Mouse (Mus musculus) T-helper 1 cell (primary cell): ENCODE measurements at regions not wholly inside any gene's neighbourhood (a gene's known extent, or its start where the extent isn't known, plus 50 kb on each side); places are given as distances from the start of the nearest gene placed in this dataset.

Experiments
- in situ Hi-C: fragments of 300-600 bp; cut with MboI, MseI; formaldehyde crosslinking; loops from one replicate; pipeline ENCODE4 v1.15.1; 2025; ENCODE audit warnings: high pct_unique_total_duplicates

DNA sequence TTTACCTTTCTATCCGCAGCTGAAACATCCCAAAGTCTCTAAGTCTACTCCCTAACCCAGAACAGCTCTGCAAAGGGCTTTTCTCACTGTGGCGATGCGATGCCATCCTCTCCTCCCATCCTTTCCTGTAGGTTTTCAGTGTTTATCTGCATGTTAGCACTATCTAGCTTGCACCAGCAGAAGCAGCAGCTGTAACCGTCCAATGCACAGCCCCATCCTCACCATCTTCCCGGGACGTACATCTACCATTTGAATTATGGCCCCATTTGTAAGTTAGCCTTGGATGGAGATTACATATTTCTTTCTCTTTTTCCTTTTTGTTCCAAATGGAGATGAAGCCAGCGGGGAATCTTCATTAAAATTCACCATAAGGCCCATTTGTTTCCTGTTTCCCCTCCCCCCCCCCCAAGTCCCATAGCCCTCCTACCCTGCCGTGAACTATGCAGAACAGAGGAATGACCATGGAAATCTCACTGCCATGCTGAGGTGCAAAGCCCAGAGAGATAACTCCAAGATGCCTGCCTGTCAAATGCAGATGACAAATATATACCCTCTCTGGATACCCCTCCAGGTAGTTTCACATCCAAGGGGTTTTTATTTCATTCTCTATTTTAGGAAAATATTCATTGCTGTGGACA lies 525.5 kb upstream of the Id4 start:
- in situ Hi-C loops, result no loop called here

- in situ Hi-C loops, result no loop called here
Observed at GRCm38 (mm10) chr13:47748906-47749305, 512.1 kb upstream of the Id4 start.

DNA sequence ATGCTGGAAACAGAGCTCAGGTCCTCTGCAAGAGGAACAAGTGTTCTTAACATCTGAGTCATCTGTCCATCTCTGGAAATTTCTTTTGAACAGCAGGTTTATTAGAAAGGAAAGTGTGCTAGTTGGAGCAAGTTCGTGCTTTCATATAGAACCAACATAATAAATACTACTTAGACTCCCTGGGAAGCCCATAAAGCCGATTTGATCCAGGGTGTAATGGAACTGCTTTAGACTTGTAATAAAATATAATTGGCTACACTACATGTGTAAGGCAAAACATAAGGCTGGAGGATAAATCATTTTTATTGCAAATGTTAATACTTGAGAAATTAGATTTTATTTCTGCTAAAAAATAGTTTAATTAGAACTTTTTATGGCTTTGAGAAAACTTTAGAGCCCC lies 510.0 kb upstream of the Id4 start:
- in situ Hi-C loops, result no loop called here

- in situ Hi-C loops, result no loop called here
Observed at GRCm38 (mm10) chr13:47764802-47765597, 496.0 kb upstream of the Id4 start.

GRCm38 (mm10) chr13:47768963-47769527 lies 492.0 kb upstream of the Id4 start:
- in situ Hi-C loops, result no loop called here

DNA sequence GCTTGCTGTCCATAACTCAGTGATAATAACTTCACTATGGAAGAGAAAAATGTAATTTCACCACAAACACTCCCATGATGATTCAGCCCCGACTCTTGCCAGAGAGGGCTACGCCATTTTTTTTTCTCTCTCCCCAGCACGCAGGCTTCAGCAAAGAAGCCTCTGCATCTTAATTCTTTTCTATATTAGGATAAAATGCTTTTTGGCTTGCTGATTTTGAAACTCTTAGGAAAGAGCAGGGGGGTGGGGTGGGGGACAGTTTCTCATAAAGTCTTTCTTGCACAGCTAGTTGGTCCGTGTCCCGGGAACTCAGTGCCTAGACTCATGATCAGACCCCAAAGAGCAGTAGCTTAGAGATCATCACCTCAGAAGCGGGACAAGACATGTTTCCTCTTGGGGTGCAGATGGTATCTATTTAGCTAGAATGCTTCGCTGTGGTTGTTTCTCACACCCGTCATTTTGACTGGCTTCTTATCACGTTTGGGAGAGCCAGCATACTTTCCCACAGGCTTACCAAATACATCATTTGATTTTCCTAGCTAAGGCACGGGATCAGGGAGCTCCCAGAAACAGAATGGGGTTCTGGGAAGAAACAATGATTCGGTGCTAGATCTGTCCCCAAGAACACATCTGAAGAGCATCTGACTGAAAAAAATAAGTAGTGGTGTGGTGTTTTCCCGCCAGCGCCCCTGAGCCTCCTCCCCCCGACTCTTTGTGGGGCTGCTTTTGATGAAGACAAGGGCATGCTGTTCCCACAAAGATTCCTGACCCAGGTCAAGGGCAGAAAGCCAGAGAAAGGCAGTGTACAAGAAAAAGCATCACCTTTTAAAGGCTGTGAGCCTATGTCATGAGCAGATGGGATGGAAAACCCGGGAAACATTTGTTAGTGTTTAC lies 483.6 kb upstream of the Id4 start:
- in situ Hi-C loops, result no loop called here

DNA sequence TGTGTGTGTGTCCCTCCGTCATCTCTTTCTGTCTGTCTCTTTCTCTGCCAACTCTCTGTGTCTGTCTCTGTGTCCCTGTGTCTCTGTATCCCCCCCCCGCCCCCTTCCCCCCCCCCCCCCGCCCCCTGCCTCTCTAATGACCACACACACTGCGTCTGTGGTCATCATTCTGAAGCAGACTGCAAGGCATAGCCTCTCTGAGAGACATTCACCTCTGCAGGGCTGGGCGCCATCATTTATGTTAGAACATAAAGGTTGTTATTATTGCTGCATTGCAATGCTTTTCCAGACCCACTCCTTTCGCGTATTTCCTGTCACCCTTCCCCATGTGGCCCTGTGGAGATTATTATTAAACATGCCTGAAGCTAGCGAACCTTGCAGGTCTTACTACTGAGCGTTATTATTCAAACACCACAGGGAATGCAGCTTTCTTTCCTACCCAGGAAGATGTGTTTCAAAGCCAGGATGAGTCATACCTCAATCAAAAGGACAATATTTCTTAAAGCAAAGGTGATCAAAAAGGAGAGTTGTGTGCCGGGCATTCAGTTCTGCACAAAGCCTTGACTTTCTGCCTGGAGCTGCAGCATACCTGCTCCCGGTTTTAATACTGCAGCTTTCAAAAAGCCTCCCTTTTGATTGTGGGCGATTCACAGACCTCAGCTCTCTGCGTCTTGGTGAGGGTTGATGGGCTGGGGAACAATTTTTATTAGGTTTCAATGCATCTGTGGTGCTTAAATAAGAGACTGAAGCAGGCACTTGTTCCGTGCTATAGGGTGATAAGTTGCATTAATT lies 482.6 kb upstream of the Id4 start:
- in situ Hi-C loops, result no loop called here

DNA sequence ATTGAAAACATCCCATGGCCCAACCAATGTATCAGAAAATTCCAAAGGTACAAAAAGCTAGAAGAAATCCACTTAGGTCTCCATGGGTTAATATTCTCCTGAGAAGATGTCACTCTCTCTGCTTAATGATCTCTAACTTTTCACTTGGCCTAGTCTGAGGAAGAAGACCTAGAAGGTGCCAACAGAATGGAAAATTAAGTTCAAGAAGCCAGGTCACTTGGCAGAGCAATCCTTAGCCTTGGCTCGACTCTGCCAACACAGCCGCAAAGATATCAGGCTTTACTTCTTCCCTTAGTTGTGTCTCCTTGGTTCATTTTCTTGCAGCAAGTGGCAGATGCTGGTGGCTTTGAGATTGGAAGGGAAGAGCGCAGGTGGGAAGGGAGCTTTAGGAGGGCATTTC lies 476.6 kb upstream of the Id4 start:
- in situ Hi-C loops, result no loop called here

- in situ Hi-C loops, result no loop called here
Observed at GRCm38 (mm10) chr13:47797859-47798258, 463.2 kb upstream of the Id4 start.

GRCm38 (mm10) chr13:47811711-47812415 lies 449.2 kb upstream of the Id4 start:
- in situ Hi-C loops, result no loop called here

DNA sequence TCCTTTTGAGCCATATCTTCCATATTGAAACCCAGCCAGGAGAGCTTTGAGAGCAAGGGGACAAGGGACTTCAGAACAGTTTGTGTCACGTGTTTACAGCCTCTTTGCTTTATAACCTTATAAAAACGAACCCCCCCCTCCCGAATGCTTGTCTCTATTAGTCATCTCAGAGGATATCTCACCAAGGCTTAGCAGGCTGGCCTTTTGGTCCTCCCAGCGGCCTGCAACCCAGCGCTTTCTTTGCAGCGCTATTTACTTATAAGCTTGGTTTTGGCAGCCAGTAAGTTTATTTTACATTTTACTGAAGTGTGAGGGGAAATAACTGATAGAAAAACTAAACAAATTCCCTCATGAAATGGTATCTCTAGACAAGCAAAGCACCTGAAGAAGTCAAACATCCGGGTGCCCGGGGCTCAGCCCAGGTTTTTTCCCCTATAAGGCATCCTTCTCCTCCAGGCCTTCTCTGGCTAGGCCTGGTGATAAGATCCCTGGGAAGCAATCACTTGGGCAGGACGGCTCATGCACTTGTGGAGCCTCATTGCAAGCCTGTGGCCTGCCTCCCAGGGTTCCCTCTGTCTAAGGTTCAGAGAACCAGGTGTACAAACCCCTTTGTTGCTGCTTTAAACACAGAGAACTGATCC lies 442.0 kb upstream of the Id4 start:
- in situ Hi-C loops, result no loop called here

DNA sequence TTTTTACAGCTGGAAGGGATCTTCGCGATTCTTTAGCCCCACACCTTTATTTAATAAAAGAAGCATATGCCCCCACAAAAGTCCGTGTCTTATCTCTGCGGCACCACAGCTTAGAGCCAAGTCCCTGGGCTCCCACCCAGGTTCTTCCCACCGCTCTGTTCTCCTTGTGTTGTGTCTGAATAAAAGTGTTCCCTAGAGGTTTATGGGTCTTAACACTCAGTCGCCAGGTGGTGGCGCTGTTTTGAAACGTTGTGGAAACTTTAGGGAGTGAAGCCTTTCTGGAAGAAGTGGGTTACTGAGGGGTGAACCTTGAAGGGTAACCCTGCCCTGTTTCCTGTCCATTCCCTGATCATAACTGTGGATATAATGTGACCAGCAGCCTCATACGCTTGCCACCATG lies 424.5 kb upstream of the Id4 start:
- in situ Hi-C loops, result no loop called here

- in situ Hi-C loops, result no loop called here
Observed at GRCm38 (mm10) chr13:47842418-47842817, 418.6 kb upstream of the Id4 start.

DNA sequence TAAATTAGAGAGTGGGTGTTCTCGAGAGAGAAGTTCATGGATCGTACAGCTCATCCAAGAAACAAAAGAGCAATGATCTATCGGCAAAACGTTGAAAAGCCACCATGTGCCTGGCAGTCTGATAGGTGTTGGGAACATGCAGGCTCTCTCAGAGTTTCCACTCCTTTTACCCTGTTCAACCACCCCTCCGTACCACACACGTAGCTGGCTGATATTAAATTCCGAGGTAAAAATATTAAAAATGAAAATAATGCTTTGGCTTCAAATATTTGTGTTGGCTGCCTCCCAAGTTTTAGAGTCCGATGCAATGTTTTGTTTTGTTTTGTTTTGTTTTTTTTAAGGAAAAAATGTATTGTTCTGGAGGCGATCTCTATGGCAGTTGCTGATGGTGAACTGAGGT lies 418.0 kb upstream of the Id4 start:
- in situ Hi-C loops, result no loop called here

GRCm38 (mm10) chr13:47843541-47844267 lies 417.3 kb upstream of the Id4 start:
- in situ Hi-C loops, result no loop called here

GRCm38 (mm10) chr13:47846713-47847112 lies 414.3 kb upstream of the Id4 start:
- in situ Hi-C loops, result no loop called here

DNA sequence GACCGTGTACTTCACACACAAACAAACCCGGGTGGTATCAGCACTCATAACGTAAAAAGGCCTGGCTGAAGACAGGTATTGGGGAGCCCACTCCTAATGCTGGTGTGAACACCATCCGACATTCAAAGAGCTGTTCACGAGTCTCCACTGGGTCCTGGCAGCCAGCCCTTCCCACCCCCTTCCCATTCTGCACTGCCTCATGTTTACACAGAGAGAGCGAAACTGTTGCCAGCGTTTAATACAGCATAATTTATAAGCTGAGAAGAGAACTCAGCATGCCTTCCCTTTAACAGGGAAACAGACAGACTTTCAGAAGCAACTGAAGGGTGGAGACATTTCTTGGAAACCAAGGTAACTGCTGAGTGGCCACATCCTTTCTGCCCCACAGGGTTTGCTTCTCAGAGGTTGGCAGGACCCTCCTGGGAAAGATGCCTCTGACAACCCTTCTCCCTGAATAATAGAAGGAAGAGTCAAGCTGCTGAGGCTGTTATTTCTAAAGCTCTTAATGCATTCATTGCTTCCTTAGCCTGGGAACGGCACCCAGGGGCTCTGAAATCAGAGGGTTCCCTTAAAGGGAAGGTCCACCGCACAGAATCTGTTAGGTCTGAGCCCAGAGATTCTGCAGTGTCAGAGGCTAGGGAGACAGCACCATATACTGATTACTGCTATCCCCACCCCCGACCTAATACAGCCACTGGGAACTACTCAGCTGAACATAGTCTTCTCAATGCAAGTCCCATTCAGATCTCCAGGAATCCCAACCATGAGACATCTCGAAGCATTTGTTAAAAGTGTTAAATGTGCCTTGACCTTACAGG lies 412.4 kb upstream of the Id4 start:
- in situ Hi-C loops, result no loop called here

DNA sequence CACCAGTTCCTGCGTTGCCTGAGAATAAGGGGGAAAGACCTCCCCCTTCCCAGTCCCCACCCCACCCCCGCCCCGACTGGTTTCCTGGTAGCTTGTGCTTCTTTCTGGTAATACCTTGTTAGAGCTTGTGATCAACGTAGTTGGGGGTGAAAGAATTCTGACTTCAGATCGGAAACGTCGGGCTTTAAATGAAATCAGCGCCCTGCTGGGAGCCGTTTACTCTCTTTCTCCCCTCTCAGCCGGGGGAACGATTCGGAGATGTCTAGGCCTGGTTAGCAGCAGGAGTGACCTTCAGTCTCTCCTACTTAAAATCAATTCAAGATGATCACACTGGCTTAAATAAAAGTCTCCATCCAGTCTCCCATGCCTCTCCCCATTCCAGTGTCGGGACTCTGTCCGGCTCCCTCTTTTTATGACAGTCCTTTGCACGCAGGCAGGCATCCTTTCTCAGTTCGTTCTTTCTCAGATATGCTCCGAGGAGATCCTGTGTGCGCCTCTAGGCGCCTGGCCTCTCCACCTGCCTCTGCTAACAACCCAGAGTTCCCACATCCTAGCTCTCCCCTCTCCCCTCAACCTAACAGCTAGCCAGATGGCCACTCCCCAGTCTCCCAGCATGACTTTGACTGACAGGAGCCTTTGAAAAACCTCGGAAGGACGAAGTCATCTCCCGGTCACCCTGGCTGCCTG lies 405.5 kb upstream of the Id4 start:
- in situ Hi-C loops, result no loop called here
